Mouse (Mus musculus) midbrain, embryonic 11.5 days (tissue): ENCODE measurements at regions not wholly inside any gene's neighbourhood (a gene's known extent, or its start where the extent isn't known, plus 50 kb on each side); places are given as distances from the start of the nearest gene placed in this dataset.
"Not testable (repeated sequence)": the region's sequence is repeated elsewhere in the genome, so short reads cannot be mapped to it uniquely, and the experiment has no call there.

Experiments used
- ATAC-seq: fragments of 200-750 bp; cut with Nextera tagmentation; 2 replicates; pipeline ENCODE4 v1.8.0; 2017; ENCODE audit warnings: moderate TSS enrichment, moderate library complexity; ENCODE audit not compliant: low FRiP score
- DNase-seq: peaks from one replicate; pipeline ENCODE4 v3.0.0; 2015; ENCODE audit warnings: low spot score; ENCODE audit errors: missing footprints
- H3K27ac ChIP-seq: fragments of 300-500 bp; sonication (generic); 2 replicates; pipeline ENCODE4 v1.5.1; 2014; ENCODE audit warnings: low read depth, low read length
- H3K27me3 ChIP-seq: fragments of 300-500 bp; sonication (generic); 2 replicates; pipeline ENCODE4 v1.6.1; 2014; ENCODE audit warnings: mild to moderate bottlenecking, low read length, moderate library complexity, mixed read lengths; ENCODE audit not compliant: control insufficient read depth, insufficient read depth
- H3K36me3 ChIP-seq: fragments of 300-500 bp; sonication (generic); 2 replicates; pipeline ENCODE4 v1.6.1; 2014; ENCODE audit warnings: mild to moderate bottlenecking, low read length, moderate library complexity, mixed read lengths; ENCODE audit not compliant: control insufficient read depth, insufficient read depth
- H3K4me1 ChIP-seq: fragments of 300-500 bp; sonication (generic); 2 replicates; pipeline ENCODE4 v1.6.1; 2014; ENCODE audit warnings: low read length; ENCODE audit not compliant: control insufficient read depth, insufficient read depth
- H3K4me2 ChIP-seq: fragments of 300-500 bp; sonication (generic); 2 replicates; pipeline ENCODE4 v1.6.1; 2014; ENCODE audit warnings: mild to moderate bottlenecking, moderate library complexity
- H3K4me3 ChIP-seq: fragments of 300-500 bp; sonication (generic); 2 replicates; pipeline ENCODE4 v1.5.1; 2014; ENCODE audit warnings: low read depth, low read length
- H3K9ac ChIP-seq: fragments of 300-500 bp; sonication (generic); 2 replicates; pipeline ENCODE4 v1.6.1; 2014; ENCODE audit warnings: low read length
- H3K9me3 ChIP-seq: fragments of 300-500 bp; sonication (generic); 2 replicates; pipeline ENCODE4 v1.6.1; 2016; ENCODE audit warnings: low read length; ENCODE audit not compliant: control insufficient read depth
- WGBS: fragments of 180-500 bp; shearing (Covaris S2); extraction: QIAGEN DNeasy Blood & Tissue Kit; methylation state at CpG from one replicate; pipeline ENCODE4 v1.1.7; 2014; 5-methylcytosine and 5-hydroxymethylcytosine counted together

GRCm38 (mm10) chr7:116609406-116609805 lies 105.2 kb downstream of the Nucb2 start:
- H3K4me1 ChIP-seq = peaks cover 3% of the 10 kb centered on the region; the same call in 1 of the 2 replicates
- no peak overlapping the region for H3K4me3 ChIP-seq
- no peaks in the 10 kb centered on the region for H3K27me3 ChIP-seq
- no peaks in the 10 kb centered on the region for H3K9me3 ChIP-seq
- H3K27ac ChIP-seq = no peak overlapping the region
- ATAC-seq (no peak), DNase-seq (no peak)
- H3K36me3 ChIP-seq = no peaks in the 10 kb centered on the region
- WGBS = 79% methylated on average over 6 of the region's 6 CpGs
- H3K4me2 ChIP-seq = no peak overlapping the region
- no peak overlapping the region for H3K9ac ChIP-seq

- no peaks in the 10 kb centered on the region for H3K36me3 ChIP-seq
- no peak overlapping the region for H3K4me3 ChIP-seq
- no peak overlapping the region for H3K4me2 ChIP-seq
- no peak for ATAC-seq
- peaks cover 3% of the 10 kb centered on the region; the same call in 1 of the 2 replicates for H3K4me1 ChIP-seq
- H3K9ac ChIP-seq = no peak overlapping the region
- no peak for DNase-seq
- H3K27me3 ChIP-seq = no peaks in the 10 kb centered on the region
- WGBS = 83% methylated on average over 12 of the region's 12 CpGs
- no peaks in the 10 kb centered on the region for H3K9me3 ChIP-seq
- H3K27ac ChIP-seq = no peak overlapping the region
Measured at GRCm38 (mm10) chr7:116609906-116610305, 105.7 kb downstream of the Nucb2 start.

GRCm38 (mm10) chr7:116615984-116616383 lies 111.8 kb downstream of the Nucb2 start:
- H3K9me3 ChIP-seq = no peaks in the 10 kb centered on the region
- no peak overlapping the region for H3K4me2 ChIP-seq
- ATAC-seq (no peak), DNase-seq (no peak)
- no peak overlapping the region for H3K9ac ChIP-seq
- H3K4me1 ChIP-seq = no peaks in the 10 kb centered on the region
- no peak overlapping the region for H3K27ac ChIP-seq
- no peaks in the 10 kb centered on the region for H3K36me3 ChIP-seq
- no peak overlapping the region for H3K4me3 ChIP-seq
- 74% methylated on average over 3 of the region's 3 CpGs for WGBS
- H3K27me3 ChIP-seq = no peaks in the 10 kb centered on the region

GRCm38 (mm10) chr7:116619636-116620035 lies 115.5 kb downstream of the Nucb2 start:
- DNase-seq = no peak
- H3K9ac ChIP-seq = no peak overlapping the region
- 77% methylated on average over 2 of the region's 2 CpGs for WGBS

GRCm38 (mm10) chr7:116620381-116620780 lies 116.2 kb downstream of the Nucb2 start:
- 82% methylated on average over 4 of the region's 4 CpGs for WGBS
- no peak for ATAC-seq

More at GRCm38 (mm10) chr7:116619636-116620035, 115.5 kb downstream of the Nucb2 start:
- Histone ChIP-seq H3K4me3 (no peak overlapping the region), H3K9me3 (no peaks in the 10 kb centered on the region), H3K36me3 (no peaks in the 10 kb centered on the region), H3K4me1 (no peaks in the 10 kb centered on the region), H3K27ac (no peak overlapping the region), H3K4me2 (no peak overlapping the region), H3K27me3 (no peaks in the 10 kb centered on the region)
- ATAC-seq = no peak

GRCm38 (mm10) chr7:116633210-116633609 lies 129.0 kb downstream of the Nucb2 start:
- Histone ChIP-seq H3K36me3 (no peaks in the 10 kb centered on the region), H3K4me1 (no peaks in the 10 kb centered on the region), H3K27me3 (no peaks in the 10 kb centered on the region), H3K27ac (no peak overlapping the region), H3K9ac (no peak overlapping the region), H3K4me3 (no peak overlapping the region), H3K4me2 (no peak overlapping the region), H3K9me3 (no peaks in the 10 kb centered on the region)
- 79% methylated on average over 3 of the region's 3 CpGs for WGBS
- no peak for ATAC-seq
- DNase-seq = no peak

More at GRCm38 (mm10) chr7:116620381-116620780, 116.2 kb downstream of the Nucb2 start:
- H3K9ac ChIP-seq = no peak overlapping the region
- H3K4me2 ChIP-seq = no peak overlapping the region
- no peak for DNase-seq
- H3K4me3 ChIP-seq = no peak overlapping the region
- no peaks in the 10 kb centered on the region for H3K4me1 ChIP-seq
- no peaks in the 10 kb centered on the region for H3K27me3 ChIP-seq
- no peak overlapping the region for H3K27ac ChIP-seq
- H3K9me3 ChIP-seq = no peaks in the 10 kb centered on the region
- no peaks in the 10 kb centered on the region for H3K36me3 ChIP-seq

GRCm38 (mm10) chr7:116644902-116645650 lies 140.9 kb downstream of the Nucb2 start:
- DNase-seq = peak; percentile 96
- Histone ChIP-seq H3K4me2 (no peak overlapping the region), H3K9me3 (no peaks in the 10 kb centered on the region), H3K9ac (no peak overlapping the region), H3K27me3 (no peaks in the 10 kb centered on the region), H3K36me3 (no peaks in the 10 kb centered on the region), H3K4me1 (no peaks in the 10 kb centered on the region), H3K4me3 (no peak overlapping the region), H3K27ac (no peak overlapping the region)
- 57% methylated on average over 10 of the region's 10 CpGs for WGBS
- no peak for ATAC-seq

GRCm38 (mm10) chr7:116654466-116654865 lies 150.3 kb downstream of the Nucb2 start:
- Histone ChIP-seq H3K9ac (no peak overlapping the region), H3K36me3 (no peaks in the 10 kb centered on the region), H3K9me3 (no peaks in the 10 kb centered on the region), H3K4me2 (no peak overlapping the region), H3K4me3 (no peak overlapping the region), H3K4me1 (no peaks in the 10 kb centered on the region), H3K27ac (no peak overlapping the region), H3K27me3 (no peaks in the 10 kb centered on the region)
- DNase-seq = no peak
- no peak for ATAC-seq
- WGBS = 68% methylated on average over 10 of the region's 10 CpGs

GRCm38 (mm10) chr7:116657040-116657439 lies 152.9 kb downstream of the Nucb2 start:
- not testable (repeated sequence) for ATAC-seq, H3K9ac ChIP-seq, H3K4me2 ChIP-seq, H3K4me3 ChIP-seq, H3K4me1 ChIP-seq, H3K36me3 ChIP-seq, H3K27me3 ChIP-seq, H3K9me3 ChIP-seq, H3K27ac ChIP-seq, DNase-seq
- 94% methylated on average over 6 of the region's 6 CpGs for WGBS
